Mouse (Mus musculus) CD4-positive naive resting alpha-beta T cell, adult 57 days (primary cell): ENCODE measurements around the gene Prdx4. TPM values are rescaled to one million over a fixed set of nuclear protein-coding genes. Genes with fewer than 3 reads are reported as not detected.

Experiments
- total RNA-seq: library from RNA; stranded (reverse); gene quantifications from one replicate; pipeline ENCODE4 v1.2.4, GENCODE M21; 2023

The Prdx4 gene
- total RNA-seq: 13.1 TPM

DNA sequence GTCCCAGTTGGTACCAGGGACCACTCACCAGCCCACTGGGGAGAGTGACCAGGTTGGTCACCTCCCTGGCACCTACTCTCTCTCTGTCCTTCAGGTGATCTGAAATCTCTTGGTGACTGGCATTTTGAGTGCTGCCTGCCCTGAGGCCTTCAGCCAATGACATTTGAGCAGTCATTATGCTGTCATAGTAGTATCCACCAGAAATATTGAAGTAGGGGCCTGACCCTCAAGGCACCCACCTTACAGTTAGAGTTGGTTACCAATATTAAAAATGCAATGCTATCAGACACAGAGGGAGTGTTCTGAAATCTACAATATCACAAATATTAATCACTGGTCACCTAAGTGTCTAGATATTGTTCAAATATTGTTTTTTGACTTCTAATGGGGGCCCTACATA is at the start of gene Prdx4:
Prdx4 (minus strand) TSS at position 101 of the 400 bp plus-strand sequence.

Other genes starting within 250 kb of the Prdx4 start
- gene Magea2, start 247.1 kb downstream of the Prdx4 start, total RNA-seq: not detected
- not detected for gene Cldn34b2, start 212.3 kb downstream of the Prdx4 start, total RNA-seq
- gene Sat1, start 124.3 kb downstream of the Prdx4 start, total RNA-seq: 197 TPM
- gene Acot9, start 78.3 kb downstream of the Prdx4 start, total RNA-seq: 33.5 TPM